Mouse (Mus musculus): ENCODE data around the gene Gcnt2. TPM values are rescaled to one million over a fixed set of nuclear protein-coding genes. Genes with fewer than 3 reads are reported as not detected.

Gene Gcnt2
- polyA plus RNA-seq, 1 experiment from 2014 or later, result 6.9 TPM

DNA sequence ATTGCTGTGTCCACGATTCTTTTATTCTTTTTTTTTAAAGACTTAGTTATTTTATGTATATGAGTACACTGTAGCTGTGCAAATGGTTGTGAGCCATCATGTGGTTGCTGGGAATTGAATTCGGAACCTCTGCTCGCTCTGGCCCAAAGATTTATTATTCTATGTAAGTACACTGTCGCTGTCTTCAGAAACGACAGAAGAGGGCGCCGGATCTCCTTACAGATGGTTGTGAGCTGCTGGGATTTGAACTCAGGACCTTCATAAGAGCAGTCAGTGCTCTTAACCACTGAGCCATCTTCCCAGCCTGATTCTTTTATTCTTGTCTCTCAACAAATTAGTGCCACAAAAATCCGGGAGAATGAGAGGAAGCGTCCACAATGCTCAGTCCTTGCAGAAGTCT lies 13.2 kb upstream of the Gcnt2 start:
- 64% methylated on average over 9 of the region's 9 CpGs for WGBS
- Histone ChIP-seq H3K36me3 (ENCODE audit: control insufficient read depth, insufficient read depth, low read length) (no peaks in the 10 kb centered on the region), H3K27ac (ENCODE audit: low read depth, low read length) (no peak overlapping the region), H3K27me3 (ENCODE audit: control insufficient read depth, insufficient read depth, low read length) (no peaks in the 10 kb centered on the region), H3K4me3 (ENCODE audit: low read length) (no peak overlapping the region), H3K9me3 (ENCODE audit: control insufficient read depth, low read length) (no peaks in the 10 kb centered on the region), H3K4me2 (replicated peaks; ENCODE audit: low read depth, low read length) (no peak overlapping the region), H3K4me1 (ENCODE audit: control insufficient read depth, insufficient read depth, low read length) (no peaks in the 10 kb centered on the region), H3K9ac (ENCODE audit: low read depth, low read length) (no peak overlapping the region)
- no peak for ATAC-seq (ENCODE audit: low FRiP score, low TSS enrichment)

- ATAC-seq (ENCODE audit: low FRiP score, low TSS enrichment), result no peak
- 75% methylated on average over 4 of the region's 4 CpGs for WGBS
- H3K27me3 ChIP-seq (ENCODE audit: control insufficient read depth, insufficient read depth, low read length), result no peaks in the 10 kb centered on the region
- no peak overlapping the region for H3K4me3 ChIP-seq (ENCODE audit: low read length)
- no peak overlapping the region for H3K9ac ChIP-seq (ENCODE audit: low read depth, low read length)
- no peak overlapping the region for H3K27ac ChIP-seq (ENCODE audit: low read depth, low read length)
- H3K36me3 ChIP-seq (ENCODE audit: control insufficient read depth, insufficient read depth, low read length), result no peaks in the 10 kb centered on the region
- H3K9me3 ChIP-seq (ENCODE audit: control insufficient read depth, low read length), result no peaks in the 10 kb centered on the region
- H3K4me2 ChIP-seq (replicated peaks; ENCODE audit: low read depth, low read length), result no peak overlapping the region
- no peaks in the 10 kb centered on the region for H3K4me1 ChIP-seq (ENCODE audit: control insufficient read depth, insufficient read depth, low read length)
These were observed 11.7 kb upstream of the Gcnt2 start for GRCm38 (mm10) chr13:40847898-40848297.

- WGBS, result 90% methylated on average over 6 of the region's 6 CpGs
- peaks cover 11% of the 10 kb centered on the region for H3K4me1 ChIP-seq (ENCODE audit: control insufficient read depth, insufficient read depth, low read length)
- H3K27me3 ChIP-seq (ENCODE audit: control insufficient read depth, insufficient read depth, low read length), result no peaks in the 10 kb centered on the region
These were observed 8.9 kb upstream of the Gcnt2 start for GRCm38 (mm10) chr13:40850686-40851085.

DNA sequence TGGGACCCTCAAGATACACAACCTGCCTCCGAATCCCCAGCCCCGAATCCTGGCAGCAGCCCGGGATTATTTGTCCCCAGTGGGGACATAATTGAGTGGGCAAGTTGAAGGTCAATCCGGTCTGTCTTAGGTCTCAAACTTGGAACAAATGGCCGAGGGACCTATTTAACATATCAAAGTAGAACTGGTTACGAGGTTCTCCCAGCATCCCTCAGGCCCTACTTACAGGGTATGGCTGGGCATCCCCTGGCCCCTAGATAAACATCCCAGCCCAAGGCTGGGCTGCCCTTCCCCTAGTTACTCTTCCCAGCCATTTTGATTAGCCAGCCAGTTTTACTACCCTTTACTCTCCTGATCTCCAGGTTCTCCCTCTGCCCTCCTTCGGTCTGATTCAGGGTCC lies 8.3 kb upstream of the Gcnt2 start:
- no peak overlapping the region for H3K4me3 ChIP-seq (ENCODE audit: low read length)
- H3K36me3 ChIP-seq (ENCODE audit: control insufficient read depth, insufficient read depth, low read length), result no peaks in the 10 kb centered on the region
- H3K4me1 ChIP-seq (ENCODE audit: control insufficient read depth, insufficient read depth, low read length), result peaks cover 11% of the 10 kb centered on the region
- H3K27me3 ChIP-seq (ENCODE audit: control insufficient read depth, insufficient read depth, low read length), result no peaks in the 10 kb centered on the region
- 74% methylated on average over 7 of the region's 7 CpGs for WGBS
- H3K4me2 ChIP-seq (replicated peaks; ENCODE audit: low read depth, low read length), result no peak overlapping the region
- H3K27ac ChIP-seq (ENCODE audit: low read depth, low read length), result no peak overlapping the region
- ATAC-seq (ENCODE audit: low FRiP score, low TSS enrichment), result no peak
- no peak overlapping the region for H3K9ac ChIP-seq (ENCODE audit: low read depth, low read length)
- H3K9me3 ChIP-seq (ENCODE audit: control insufficient read depth, low read length), result no peaks in the 10 kb centered on the region

More at GRCm38 (mm10) chr13:40850686-40851085, 8.9 kb upstream of the Gcnt2 start:
- Histone ChIP-seq H3K4me3 (ENCODE audit: low read length) (no peak overlapping the region), H3K9ac (ENCODE audit: low read depth, low read length) (no peak overlapping the region), H3K27ac (ENCODE audit: low read depth, low read length) (no peak overlapping the region), H3K4me2 (replicated peaks; ENCODE audit: low read depth, low read length) (no peak overlapping the region), H3K36me3 (ENCODE audit: control insufficient read depth, insufficient read depth, low read length) (no peaks in the 10 kb centered on the region), H3K9me3 (ENCODE audit: control insufficient read depth, low read length) (no peaks in the 10 kb centered on the region)
- no peak for ATAC-seq (ENCODE audit: low FRiP score, low TSS enrichment)

GRCm38 (mm10) chr13:40851961-40852360 lies 7.6 kb upstream of the Gcnt2 start:
- Histone ChIP-seq H3K4me2 (replicated peaks; ENCODE audit: low read depth, low read length) (no peak overlapping the region), H3K9me3 (ENCODE audit: control insufficient read depth, low read length) (no peaks in the 10 kb centered on the region), H3K27me3 (ENCODE audit: control insufficient read depth, insufficient read depth, low read length) (no peaks in the 10 kb centered on the region), H3K9ac (ENCODE audit: low read depth, low read length) (no peak overlapping the region), H3K36me3 (ENCODE audit: control insufficient read depth, insufficient read depth, low read length) (no peaks in the 10 kb centered on the region), H3K4me3 (ENCODE audit: low read length) (no peak overlapping the region), H3K27ac (ENCODE audit: low read depth, low read length) (no peak overlapping the region), H3K4me1 (ENCODE audit: control insufficient read depth, insufficient read depth, low read length) (peaks cover 11% of the 10 kb centered on the region)
- no peak; the same call in 1 of the 2 replicates for ATAC-seq (ENCODE audit: low FRiP score, low TSS enrichment)
- WGBS, result 36% methylated on average over 13 of the region's 13 CpGs

DNA sequence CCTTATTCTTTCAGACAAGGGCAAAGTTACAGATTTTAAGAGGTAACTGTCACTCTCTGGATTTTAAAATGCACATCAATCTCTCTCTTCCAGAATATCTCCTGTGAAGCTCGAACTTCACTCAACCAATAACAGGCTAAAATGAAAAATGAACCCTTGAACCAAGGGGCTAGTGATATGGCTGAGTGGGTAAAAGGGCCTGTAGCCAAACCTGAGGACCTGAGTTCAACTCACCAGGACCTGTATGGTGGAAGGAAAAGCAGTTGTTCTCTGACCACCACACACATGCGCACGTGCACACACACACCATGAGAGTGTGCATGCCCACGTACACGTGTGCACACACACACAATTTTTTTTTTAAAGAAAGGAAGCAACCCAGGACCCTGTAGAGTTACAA lies 6.8 kb upstream of the Gcnt2 start:
- no peak overlapping the region for H3K27ac ChIP-seq (ENCODE audit: low read depth, low read length)
- no peak overlapping the region for H3K9ac ChIP-seq (ENCODE audit: low read depth, low read length)
- no peaks in the 10 kb centered on the region for H3K9me3 ChIP-seq (ENCODE audit: control insufficient read depth, low read length)
- no peaks in the 10 kb centered on the region for H3K27me3 ChIP-seq (ENCODE audit: control insufficient read depth, insufficient read depth, low read length)
- H3K36me3 ChIP-seq (ENCODE audit: control insufficient read depth, insufficient read depth, low read length), result no peaks in the 10 kb centered on the region
- peaks cover 18% of the 10 kb centered on the region for H3K4me1 ChIP-seq (ENCODE audit: control insufficient read depth, insufficient read depth, low read length)
- H3K4me2 ChIP-seq (replicated peaks; ENCODE audit: low read depth, low read length), result no peak overlapping the region
- 82% methylated on average over 5 of the region's 5 CpGs for WGBS
- no peak overlapping the region for H3K4me3 ChIP-seq (ENCODE audit: low read length)
- ATAC-seq (ENCODE audit: low FRiP score, low TSS enrichment), result no peak

GRCm38 (mm10) chr13:40853842-40854241 lies 5.7 kb upstream of the Gcnt2 start:
- ATAC-seq (ENCODE audit: low FRiP score, low TSS enrichment), result no peak
- Histone ChIP-seq H3K27me3 (ENCODE audit: control insufficient read depth, insufficient read depth, low read length) (no peaks in the 10 kb centered on the region), H3K27ac (ENCODE audit: low read depth, low read length) (no peak overlapping the region), H3K9ac (ENCODE audit: low read depth, low read length) (peak overlapping the region; percentile 44; the same call in 1 of the 2 replicates), H3K36me3 (ENCODE audit: control insufficient read depth, insufficient read depth, low read length) (no peaks in the 10 kb centered on the region), H3K9me3 (ENCODE audit: control insufficient read depth, low read length) (no peaks in the 10 kb centered on the region), H3K4me1 (ENCODE audit: control insufficient read depth, insufficient read depth, low read length) (peaks cover 18% of the 10 kb centered on the region), H3K4me2 (replicated peaks; ENCODE audit: low read depth, low read length) (peak overlapping the region; percentile 68), H3K4me3 (ENCODE audit: low read length) (0 out of 2 replicates have a peak overlapping the region, but pooled peaks have one; percentile 42)
- 84% methylated on average over 4 of the region's 4 CpGs for WGBS

- Histone ChIP-seq H3K9ac (ENCODE audit: low read depth, low read length) (peak overlapping the region; percentile 44), H3K4me1 (ENCODE audit: control insufficient read depth, insufficient read depth, low read length) (peaks cover 18% of the 10 kb centered on the region), H3K4me3 (ENCODE audit: low read length) (peak overlapping the region; percentile 42), H3K4me2 (replicated peaks; ENCODE audit: low read depth, low read length) (peak overlapping the region; percentile 68), H3K27ac (ENCODE audit: low read depth, low read length) (peak overlapping the region; percentile 67; the same call in 1 of the 2 replicates), H3K27me3 (ENCODE audit: control insufficient read depth, insufficient read depth, low read length) (no peaks in the 10 kb centered on the region), H3K36me3 (ENCODE audit: control insufficient read depth, insufficient read depth, low read length) (no peaks in the 10 kb centered on the region), H3K9me3 (ENCODE audit: control insufficient read depth, low read length) (no peaks in the 10 kb centered on the region)
- 1% methylated on average over 13 of the region's 13 CpGs for WGBS
- ATAC-seq (ENCODE audit: low FRiP score, low TSS enrichment), result peak; percentile 92
These were observed 5.0 kb upstream of the Gcnt2 start for GRCm38 (mm10) chr13:40854451-40855058.

DNA sequence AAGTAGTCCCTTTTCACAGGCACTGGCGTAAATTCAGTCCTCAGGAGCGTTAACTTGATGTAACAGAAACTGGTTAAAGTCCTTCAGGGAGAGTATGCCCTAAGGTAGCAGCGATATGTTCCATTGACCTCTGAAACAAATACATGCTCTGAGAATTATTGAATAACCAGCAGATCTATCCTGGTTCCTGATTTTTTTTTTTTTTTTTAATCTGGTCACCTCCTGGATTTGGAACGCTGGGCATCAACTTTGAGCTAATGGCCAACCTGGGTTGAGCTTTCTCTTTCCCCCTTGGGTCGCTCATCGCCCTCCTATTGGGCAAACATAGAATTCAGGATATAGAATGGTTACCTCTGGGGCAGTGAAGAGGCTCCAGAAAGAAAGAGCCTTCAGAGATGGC lies 4.3 kb upstream of the Gcnt2 start:
- H3K27ac ChIP-seq (ENCODE audit: low read depth, low read length), result no peak overlapping the region
- H3K9ac ChIP-seq (ENCODE audit: low read depth, low read length), result no peak overlapping the region
- WGBS, result 66% methylated on average over 6 of the region's 6 CpGs
- no peak for ATAC-seq (ENCODE audit: low FRiP score, low TSS enrichment)
- H3K27me3 ChIP-seq (ENCODE audit: control insufficient read depth, insufficient read depth, low read length), result no peaks in the 10 kb centered on the region
- no peaks in the 10 kb centered on the region for H3K36me3 ChIP-seq (ENCODE audit: control insufficient read depth, insufficient read depth, low read length)
- H3K4me1 ChIP-seq (ENCODE audit: control insufficient read depth, insufficient read depth, low read length), result peaks cover 22% of the 10 kb centered on the region
- peak overlapping the region; percentile 42; the same call in 1 of the 2 replicates for H3K4me3 ChIP-seq (ENCODE audit: low read length)
- no peaks in the 10 kb centered on the region for H3K9me3 ChIP-seq (ENCODE audit: control insufficient read depth, low read length)
- peak overlapping the region; percentile 68; the same call in 1 of the 2 replicates for H3K4me2 ChIP-seq (replicated peaks; ENCODE audit: low read depth, low read length)
